Mouse (Mus musculus): ENCODE data around the gene Islr.

- no peak for TF ChIP-seq CTCF (IDR thresholded peaks at IDR 0.05; ENCODE audit: borderline replicate concordance, extremely low read depth, insufficient read depth, insufficient read length)
- TF ChIP-seq POLR2A (IDR thresholded peaks at IDR 0.05; ENCODE audit: borderline replicate concordance, extremely low read depth, insufficient read depth, insufficient read length, poor library complexity, severe bottlenecking), result no peak
Measured at GRCm38 (mm10) chr9:58234502-58235015, 30.5 kb upstream of the Islr start.

All from brain, embryonic 14.5 days (tissue).